Mouse (Mus musculus): ENCODE data around the gene Ppp4r1.
A peak's percentile ranks its signal among the peaks of the same experiment; 100 is the strongest.

Gene Ppp4r1

DNA sequence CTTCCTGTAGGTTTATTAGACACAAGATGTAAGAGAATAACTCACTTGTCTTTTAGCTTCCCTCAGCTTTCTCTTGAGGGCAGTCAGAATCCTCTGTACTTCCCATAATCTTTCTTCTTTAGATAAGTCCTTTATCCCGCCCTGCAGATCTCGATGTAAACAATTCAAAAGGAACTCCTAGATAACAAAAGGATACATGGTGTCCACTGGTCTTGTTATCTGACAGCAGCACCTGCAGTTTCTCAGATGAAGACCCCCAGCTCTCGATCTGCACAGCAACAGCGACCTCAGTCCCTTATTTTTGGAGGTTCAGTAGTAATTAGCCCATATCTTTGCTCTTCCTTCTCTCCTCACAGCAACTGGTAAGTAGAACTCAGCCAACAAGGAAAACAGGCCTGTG is 75.2 kb downstream of the Ppp4r1 start:
- DNase-seq (ENCODE audit: low spot score), result no peak

DNA sequence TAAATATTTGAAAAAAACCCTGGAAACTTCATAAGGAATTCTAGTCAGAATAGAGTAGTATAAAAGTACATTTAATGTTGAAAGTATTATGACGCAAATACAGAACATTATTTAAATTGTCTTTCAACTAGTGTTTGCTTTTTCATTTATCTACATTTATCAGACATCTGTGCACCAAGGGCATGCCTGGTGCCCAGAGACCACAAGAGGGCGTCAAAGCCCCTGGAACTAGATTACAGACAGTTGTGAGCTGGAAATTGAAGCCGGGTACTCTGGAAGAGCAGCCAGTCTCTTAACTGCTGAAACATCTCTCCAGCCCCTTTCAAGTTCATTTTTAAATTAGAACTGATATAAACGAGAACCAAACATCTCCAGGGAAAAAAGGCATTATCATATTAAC is 80.2 kb downstream of the Ppp4r1 start:
- DNase-seq (ENCODE audit: low spot score), result no peak

DNA sequence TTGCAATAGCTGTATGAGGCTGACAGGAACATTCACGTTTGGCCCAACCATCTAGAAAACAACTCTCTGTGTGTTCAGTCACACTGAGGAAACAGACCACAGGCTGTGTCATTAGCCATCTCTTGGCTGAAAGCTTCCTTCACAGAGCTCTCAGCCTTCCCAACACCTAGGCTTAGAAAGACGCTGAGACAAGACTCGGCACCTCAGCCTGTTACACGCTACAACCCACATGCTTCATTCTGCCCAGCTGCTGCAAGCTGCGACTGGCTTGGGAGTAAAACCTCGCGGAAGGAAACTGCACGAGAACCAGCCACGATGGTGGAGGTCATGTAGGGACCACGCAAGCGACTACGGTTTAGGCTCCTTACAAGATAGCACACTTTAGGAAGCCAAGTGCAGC is 81.5 kb downstream of the Ppp4r1 start:
- DNase-seq (ENCODE audit: low spot score), result no peak

GRCm38 (mm10) chr17:65864742-65865141 is 82.4 kb downstream of the Ppp4r1 start:
- no peak for DNase-seq (ENCODE audit: low spot score)

- DNase-seq (ENCODE audit: low spot score), result no peak
Observed at GRCm38 (mm10) chr17:65865265-65865664, 82.9 kb downstream of the Ppp4r1 start.

- no peak for DNase-seq (ENCODE audit: low spot score)
Observed at GRCm38 (mm10) chr17:65866201-65866600, 83.8 kb downstream of the Ppp4r1 start.

DNA sequence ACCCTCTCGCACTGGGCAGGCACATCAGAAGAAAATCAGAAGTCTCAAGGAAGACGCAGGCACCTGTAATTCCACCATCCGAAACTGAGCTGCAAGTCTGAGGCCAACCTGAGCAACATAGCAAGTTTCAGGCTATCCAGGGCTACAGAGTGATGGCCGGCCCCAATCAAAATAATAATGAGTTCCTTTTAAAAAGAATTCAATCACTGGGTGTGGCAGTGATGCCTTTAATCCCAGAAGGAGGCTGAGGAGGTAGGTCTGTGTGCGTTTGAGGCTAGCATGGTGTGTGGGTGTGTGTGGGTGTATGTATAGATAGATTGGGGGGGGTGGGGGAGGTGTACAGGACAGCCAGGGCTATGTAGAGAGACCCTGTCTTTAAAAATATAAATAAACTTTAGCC is 85.6 kb downstream of the Ppp4r1 start:
- DNase-seq (ENCODE audit: low spot score), result no peak

GRCm38 (mm10) chr17:65869720-65870119 is 87.3 kb downstream of the Ppp4r1 start:
- no peak for DNase-seq (ENCODE audit: low spot score)

- DNase-seq (ENCODE audit: low spot score), result peak; percentile 43
Observed at GRCm38 (mm10) chr17:65870146-65870545, 87.8 kb downstream of the Ppp4r1 start.

DNA sequence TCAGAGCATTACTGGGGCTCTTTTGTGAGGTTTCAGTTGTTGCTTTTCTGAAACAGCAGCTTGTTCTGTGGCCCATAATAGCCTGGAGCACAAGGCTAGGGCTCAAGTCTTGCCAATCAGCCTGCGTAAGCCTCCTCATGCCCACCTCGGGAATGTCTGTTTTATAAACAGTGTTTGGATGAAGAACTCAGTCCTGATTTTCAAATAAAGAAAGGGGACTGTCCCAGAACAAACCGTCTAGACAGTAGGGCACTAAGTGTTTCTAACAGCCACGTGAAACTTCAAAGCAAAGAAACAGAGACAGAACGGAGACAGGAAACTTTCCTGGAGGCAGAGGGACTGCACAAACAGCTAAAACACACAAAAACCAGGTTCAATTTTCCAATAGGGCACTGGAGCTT is 89.3 kb downstream of the Ppp4r1 start:
- no peak for DNase-seq (ENCODE audit: low spot score)

- no peak for DNase-seq (ENCODE audit: low spot score)
Observed at GRCm38 (mm10) chr17:65872051-65872450, 89.7 kb downstream of the Ppp4r1 start.

GRCm38 (mm10) chr17:65872652-65873051 is 90.3 kb downstream of the Ppp4r1 start:
- no peak for DNase-seq (ENCODE audit: low spot score)

GRCm38 (mm10) chr17:65873156-65873555 is 90.8 kb downstream of the Ppp4r1 start:
- no peak for DNase-seq (ENCODE audit: low spot score)

DNA sequence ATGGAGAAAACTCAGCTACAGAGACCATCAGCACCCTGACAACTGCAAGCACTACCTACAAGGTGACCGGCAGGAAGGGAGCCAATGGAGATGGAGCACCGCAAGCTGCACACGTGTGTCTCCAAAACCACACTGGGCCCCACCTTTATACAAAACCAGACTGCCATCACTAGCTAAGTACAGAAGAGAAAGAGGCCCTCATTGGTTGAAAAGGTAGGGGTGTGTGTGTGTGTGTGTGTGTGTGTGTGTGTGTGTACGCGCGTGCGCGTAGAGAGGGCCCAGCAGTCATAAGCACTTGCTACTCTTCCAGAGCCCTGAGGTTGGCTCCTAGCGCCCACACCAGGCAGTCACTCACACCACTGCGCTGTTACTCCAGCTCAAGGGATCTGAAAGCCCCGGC is 91.5 kb downstream of the Ppp4r1 start:
- no peak for DNase-seq (ENCODE audit: low spot score)

DNA sequence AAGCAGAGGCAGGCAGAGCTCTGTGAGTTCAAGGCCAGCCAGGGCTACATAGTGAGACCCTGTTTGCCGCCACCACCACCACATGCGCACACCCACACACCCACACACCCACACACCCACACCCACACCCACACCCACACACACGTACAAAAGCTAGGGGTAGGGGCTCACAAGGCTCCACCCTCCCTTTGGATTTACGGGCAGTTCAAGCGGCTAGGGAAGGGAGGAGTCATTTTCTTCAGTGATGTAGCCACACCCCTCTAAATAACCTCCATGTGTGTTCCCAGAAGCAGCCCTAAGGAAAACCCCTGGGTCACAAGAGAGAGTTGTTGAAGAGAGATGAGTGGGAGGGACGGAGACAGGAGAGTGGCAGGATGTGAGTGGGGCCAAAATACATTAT is 94.7 kb downstream of the Ppp4r1 start:
- DNase-seq (ENCODE audit: low spot score), result no peak

DNA sequence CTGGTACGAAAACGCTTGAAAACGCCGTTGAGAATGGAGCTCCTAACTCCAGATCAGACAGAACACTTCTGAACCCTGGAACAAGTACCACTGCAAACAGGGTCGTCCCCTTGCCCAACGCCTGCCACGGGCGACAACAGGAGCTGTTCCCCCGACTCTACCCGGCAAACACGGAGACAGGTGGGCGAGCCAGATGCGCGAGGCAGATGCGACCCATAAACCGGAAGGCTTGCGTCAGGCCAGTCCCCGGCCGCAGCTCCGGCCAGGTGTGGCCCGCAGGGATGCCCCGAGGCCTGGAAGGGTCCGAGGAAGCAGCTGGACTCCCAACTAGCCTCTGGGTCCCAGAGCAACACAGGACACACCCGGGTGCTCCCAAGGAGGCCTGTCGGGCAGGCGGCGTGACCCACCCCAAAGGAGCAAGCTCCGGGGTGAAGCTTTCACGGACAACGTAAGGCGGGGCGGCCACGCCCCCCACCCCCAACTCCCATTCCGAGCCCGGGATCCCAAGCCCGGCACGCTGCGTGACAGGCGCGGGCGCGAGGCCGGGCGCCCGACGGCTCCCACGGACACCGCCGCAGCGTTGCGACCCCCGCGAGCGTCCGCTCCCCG is 101.8 kb downstream of the Ppp4r1 start:
- DNase-seq (ENCODE audit: low spot score), result no peak

DNA sequence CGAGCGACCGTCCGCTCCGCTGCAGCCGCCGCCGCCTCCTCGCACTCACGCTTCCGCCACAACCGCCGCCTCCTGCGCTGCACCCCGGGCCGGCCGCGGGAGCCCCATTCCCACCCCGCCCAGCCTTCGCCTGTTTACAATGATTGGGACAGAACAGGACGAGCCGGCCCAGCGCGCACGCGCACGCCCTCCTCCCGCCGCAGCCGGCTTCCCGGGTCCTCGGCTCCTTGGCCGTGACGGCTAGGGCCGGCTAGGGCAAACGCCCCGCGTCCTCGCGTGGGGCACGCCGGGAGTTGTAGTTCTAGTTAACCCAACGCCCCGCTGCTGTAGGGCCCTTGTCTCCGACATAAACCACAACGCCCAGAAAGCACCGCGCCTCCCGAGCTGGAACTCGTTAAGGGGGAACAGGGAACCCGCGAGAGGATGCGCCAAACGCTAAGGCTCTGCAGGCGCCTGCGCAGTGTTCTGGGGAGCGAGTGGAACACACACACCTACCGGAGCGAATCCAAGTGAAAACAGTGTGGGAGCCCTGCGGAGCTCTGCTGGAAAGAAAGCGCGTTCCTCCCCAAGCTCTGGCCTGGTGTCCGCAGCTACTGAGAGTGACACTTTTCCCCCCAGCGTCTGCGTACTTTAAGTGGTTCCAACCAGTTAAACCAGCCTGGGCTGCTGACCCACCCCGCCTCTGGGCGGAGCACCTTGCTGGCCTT is 102.5 kb downstream of the Ppp4r1 start:
- DNase-seq (ENCODE audit: low spot score), result peak; percentile 96

- no peak for DNase-seq (ENCODE audit: low spot score)
Observed at GRCm38 (mm10) chr17:65885398-65885696, 103.0 kb downstream of the Ppp4r1 start.

DNA sequence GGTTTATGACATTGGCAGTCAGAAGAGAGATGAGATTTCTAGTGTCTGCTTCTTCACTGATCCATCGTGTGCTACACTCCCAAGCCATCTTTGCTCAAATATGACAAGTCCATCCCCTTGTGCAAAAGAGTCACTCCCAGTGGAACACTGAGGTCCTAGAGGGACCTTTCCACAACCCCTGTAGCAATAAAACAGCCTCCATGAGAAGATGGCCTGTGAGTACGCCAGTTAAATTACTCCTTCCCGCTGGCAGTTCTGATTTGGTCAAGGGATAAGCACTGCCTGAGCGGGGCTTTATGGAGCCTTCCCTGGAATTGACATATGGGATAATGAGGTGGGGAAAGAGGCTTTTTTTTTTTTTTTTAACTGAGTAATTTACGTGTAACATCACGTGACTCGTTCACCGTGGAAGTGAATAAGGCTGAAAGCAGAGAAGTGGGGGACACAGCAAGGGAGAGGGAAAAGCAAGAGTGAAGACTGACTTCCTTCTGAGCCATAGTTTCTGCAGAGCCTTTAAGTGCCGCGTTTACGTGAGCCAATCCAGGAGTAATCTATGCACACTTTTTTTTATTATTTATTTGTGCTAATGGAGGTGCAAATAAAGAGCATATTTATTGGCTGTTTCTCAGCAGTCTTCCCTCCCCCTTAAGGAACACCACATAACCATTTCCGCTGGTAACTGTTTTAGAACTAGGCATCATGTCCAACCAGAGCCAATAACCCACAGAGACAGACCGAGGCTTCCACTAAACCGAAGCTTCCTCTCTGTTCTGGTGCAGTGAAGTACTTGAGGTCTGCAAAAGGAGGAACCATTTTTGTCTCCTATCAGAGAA is 103.5 kb downstream of the Ppp4r1 start, which contains the start of gene Ralbp1:
TSS of gene Ralbp1 (minus strand) at position 102 of the 833 bp plus-strand sequence.
- no peak for DNase-seq (ENCODE audit: low spot score)

DNA sequence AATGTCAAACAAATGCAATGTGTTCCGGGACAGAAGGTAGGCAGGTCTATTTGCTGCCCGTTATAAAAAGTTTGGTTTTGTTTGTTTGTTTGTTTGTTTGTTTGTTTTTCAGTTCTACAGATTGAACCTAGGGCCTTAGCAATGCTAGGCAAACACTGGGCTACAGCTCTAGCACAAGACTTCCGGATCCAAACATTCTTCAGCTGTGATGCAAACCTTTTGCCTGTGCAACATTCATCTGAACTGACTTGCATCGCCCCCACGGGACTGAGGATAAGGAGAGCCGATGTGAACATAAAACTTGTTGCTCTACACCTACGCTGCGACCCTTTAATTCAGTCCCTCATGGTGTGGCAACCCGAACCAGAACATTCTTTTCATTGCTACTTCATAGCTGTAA is 104.2 kb downstream of the Ppp4r1 start:
- DNase-seq (ENCODE audit: low spot score), result no peak

DNA sequence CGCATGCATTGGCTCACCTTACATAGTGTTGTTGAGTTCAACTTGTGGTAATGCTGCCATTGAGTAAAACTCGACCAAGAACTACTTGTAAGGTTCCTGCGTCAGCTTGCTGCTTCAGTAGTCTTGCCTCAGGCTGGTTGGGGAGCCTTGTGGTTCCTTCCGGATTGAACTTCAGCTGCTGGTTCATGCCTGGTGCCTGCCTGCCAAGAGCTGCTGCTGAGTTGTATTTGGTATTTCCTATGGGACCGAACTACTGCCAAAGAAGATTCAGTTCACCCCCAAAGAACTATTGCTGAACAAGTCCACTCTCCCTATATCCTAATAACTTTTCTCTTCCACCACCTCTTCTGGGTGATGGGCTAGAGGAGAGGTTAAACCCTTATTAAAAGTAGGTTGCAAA is 107.1 kb downstream of the Ppp4r1 start:
- no peak for DNase-seq (ENCODE audit: low spot score)

Data from urinary bladder, postnatal 10 days (tissue).